Mouse (Mus musculus) hindbrain, embryonic 10.5 days (tissue): ENCODE data around the gene 1520401A03Rik. TPM values are rescaled to one million over a fixed set of nuclear protein-coding genes. Genes with fewer than 3 reads are reported as not detected.

Experiments used
- DNase-seq: peaks from one replicate; pipeline ENCODE4 v3.0.0-alpha.2; 2017; ENCODE audit warnings: low spot score
- H3K27ac ChIP-seq: fragments of 300-500 bp; sonication (generic); 2 replicates; pipeline ENCODE4 v1.5.1; 2016; ENCODE audit warnings: mild to moderate bottlenecking, moderate library complexity
- H3K27me3 ChIP-seq: fragments of 300-500 bp; sonication (generic); 2 replicates; pipeline ENCODE4 v1.6.1; 2016; ENCODE audit warnings: mild to moderate bottlenecking; ENCODE audit not compliant: poor library complexity, insufficient read depth, severe bottlenecking
- H3K36me3 ChIP-seq: fragments of 300-500 bp; sonication (generic); 2 replicates; pipeline ENCODE4 v1.6.1; 2016; ENCODE audit warnings: mild to moderate bottlenecking, moderate library complexity
- H3K4me1 ChIP-seq: fragments of 300-500 bp; sonication (generic); replicated peaks from 2 replicates; pipeline ENCODE4 v1.6.1; 2016; ENCODE audit warnings: mild to moderate bottlenecking
- H3K4me3 ChIP-seq: fragments of 300-500 bp; sonication (generic); 2 replicates; pipeline ENCODE4 v1.5.1; 2016; ENCODE audit warnings: mild to moderate bottlenecking, moderate library complexity
- H3K9me3 ChIP-seq: fragments of 300-500 bp; sonication (generic); 2 replicates; pipeline ENCODE4 v1.6.1; 2016; ENCODE audit warnings: mild to moderate bottlenecking, moderate library complexity
- WGBS: fragments of 180-500 bp; shearing (Covaris S2); methylation state at CpG from one replicate; pipeline ENCODE4 v1.1.7; 2016; 5-methylcytosine and 5-hydroxymethylcytosine counted together
- polyA plus RNA-seq: library from polyadenylated mRNA; unstranded; fragments of >200 nt; fragmentation: Nextera tagmentation; extraction: Ambion mirVana; gene quantifications from 2 replicates; pipeline ENCODE4 v1.2.1, GENCODE M21; 2016

The 1520401A03Rik gene
- polyA plus RNA-seq, 1 experiment from 2014 or later = not detected

DNA sequence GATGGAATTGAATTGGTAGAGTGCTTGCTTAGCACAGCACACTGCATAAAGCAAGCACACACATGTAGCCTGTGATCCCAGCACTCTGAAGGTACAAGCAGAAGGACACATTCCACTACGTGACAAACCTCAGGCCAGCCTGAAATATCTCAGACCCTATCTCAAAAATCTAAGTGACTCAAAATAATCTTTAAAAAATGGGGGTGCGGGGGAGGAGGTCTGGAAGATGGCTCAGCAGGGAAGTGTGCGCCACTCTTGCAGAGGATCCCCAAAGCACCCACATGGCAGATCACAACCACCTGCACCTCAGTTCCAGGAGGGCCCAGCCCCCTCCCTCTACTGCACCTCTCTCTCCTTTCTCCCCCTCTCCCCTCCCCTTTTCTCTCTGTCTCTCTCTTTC is 51.1 kb downstream of the 1520401A03Rik start:
- 92% methylated on average over 3 of the region's 3 CpGs for WGBS

DNA sequence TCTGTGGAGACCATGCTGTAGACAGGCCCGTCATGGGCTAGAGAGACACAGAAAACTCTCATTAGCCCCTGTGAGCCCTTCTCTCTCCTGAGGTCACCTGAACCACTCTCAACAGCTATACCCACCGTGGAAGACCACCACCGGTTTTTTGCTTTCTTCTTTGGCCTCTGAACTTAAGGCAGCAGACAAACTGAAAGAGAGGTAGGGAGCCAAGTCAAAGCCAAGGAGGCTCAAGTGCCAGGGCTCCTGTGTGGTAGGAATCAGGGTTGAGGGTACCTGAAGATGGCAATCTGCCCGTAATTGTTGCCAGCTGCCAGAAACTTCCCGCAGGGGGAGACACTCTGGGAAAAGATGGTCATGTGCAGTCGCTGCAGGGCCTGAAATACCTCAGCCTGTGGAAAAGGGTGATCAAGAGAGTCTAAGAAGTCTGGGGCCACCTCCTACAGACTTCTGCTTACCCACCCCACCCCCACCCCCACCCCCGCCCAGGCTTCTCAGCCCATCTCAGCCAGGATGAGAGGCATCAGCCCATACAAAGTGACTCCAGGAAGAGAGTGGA is 52.0 kb downstream of the 1520401A03Rik start:
- H3K27me3 ChIP-seq = peaks cover 17% of the 10 kb centered on the region
- peaks cover 48% of the 10 kb centered on the region for H3K36me3 ChIP-seq
- H3K4me1 ChIP-seq = peaks cover 37% of the 10 kb centered on the region
- no peaks in the 10 kb centered on the region for H3K9me3 ChIP-seq
- H3K4me3 ChIP-seq = no peak overlapping the region
- DNase-seq = no peak
- 94% methylated on average over 7 of the region's 7 CpGs for WGBS
- no peak overlapping the region for H3K27ac ChIP-seq

More for the DNA sequence above, 51.1 kb downstream of the 1520401A03Rik start:
- Histone ChIP-seq H3K4me1 (peaks cover 41% of the 10 kb centered on the region), H3K36me3 (peaks cover 43% of the 10 kb centered on the region), H3K4me3 (no peak overlapping the region), H3K27ac (no peak overlapping the region), H3K27me3 (peaks cover 27% of the 10 kb centered on the region), H3K9me3 (no peaks in the 10 kb centered on the region)
- DNase-seq = no peak

DNA sequence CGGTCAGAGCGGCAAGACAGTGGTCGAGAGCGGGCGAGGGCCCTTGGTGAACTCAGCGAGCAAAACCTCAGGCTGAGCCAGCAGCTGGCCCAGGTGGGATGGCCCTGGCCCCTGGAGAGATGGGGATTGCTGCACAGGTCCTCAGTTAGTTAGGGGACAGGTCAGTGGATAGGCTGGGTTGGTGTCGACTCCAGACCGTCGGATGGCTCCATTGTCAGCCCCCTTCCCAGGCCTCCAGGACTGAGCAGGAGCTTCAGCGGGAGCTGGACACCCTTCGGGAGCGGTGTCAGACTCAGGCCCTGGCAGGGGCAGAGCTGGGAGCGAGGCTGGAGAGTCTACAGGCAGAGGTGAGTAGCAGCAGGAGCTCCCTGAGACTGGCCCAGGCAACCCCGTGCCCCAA is 57.1 kb downstream of the 1520401A03Rik start:
- peaks cover 24% of the 10 kb centered on the region for H3K4me1 ChIP-seq

DNA sequence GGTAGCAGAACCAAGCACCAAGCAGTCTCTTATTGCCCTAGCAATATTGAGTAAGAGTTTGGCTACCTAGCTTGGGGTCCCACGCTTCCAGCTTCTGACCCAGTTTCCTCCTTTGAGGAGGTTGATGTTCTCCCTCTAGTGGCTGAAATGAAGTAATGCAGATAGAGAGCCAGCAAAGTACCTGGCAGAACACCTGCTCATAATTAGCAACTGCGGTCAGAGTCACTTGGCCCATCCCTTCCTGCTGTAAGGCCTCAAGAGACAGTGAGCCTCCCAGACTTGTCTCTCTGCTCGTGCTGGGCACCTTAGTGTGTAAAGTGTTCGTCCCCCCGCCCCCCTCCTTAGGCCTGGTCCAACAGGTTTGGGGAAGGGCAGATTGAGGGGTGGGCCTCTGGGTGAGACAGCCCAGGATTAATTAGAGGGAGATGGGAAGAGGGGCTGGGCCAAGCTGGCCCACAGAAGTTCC is 58.0 kb downstream of the 1520401A03Rik start:
- peaks cover 38% of the 10 kb centered on the region for H3K27me3 ChIP-seq
- no peak overlapping the region for H3K27ac ChIP-seq
- H3K4me1 ChIP-seq = peaks cover 24% of the 10 kb centered on the region
- H3K36me3 ChIP-seq = peaks cover 36% of the 10 kb centered on the region
- H3K9me3 ChIP-seq = no peaks in the 10 kb centered on the region
- WGBS = 12% methylated on average over 5 of the region's 5 CpGs
- H3K4me3 ChIP-seq = no peak overlapping the region
- DNase-seq = no peak

More for the DNA sequence above, 57.1 kb downstream of the 1520401A03Rik start:
- Histone ChIP-seq H3K27me3 (peaks cover 29% of the 10 kb centered on the region), H3K27ac (no peak overlapping the region), H3K4me3 (no peak overlapping the region), H3K36me3 (peaks cover 45% of the 10 kb centered on the region), H3K9me3 (no peaks in the 10 kb centered on the region)
- no peak for DNase-seq
- 80% methylated on average over 14 of the region's 14 CpGs for WGBS

DNA sequence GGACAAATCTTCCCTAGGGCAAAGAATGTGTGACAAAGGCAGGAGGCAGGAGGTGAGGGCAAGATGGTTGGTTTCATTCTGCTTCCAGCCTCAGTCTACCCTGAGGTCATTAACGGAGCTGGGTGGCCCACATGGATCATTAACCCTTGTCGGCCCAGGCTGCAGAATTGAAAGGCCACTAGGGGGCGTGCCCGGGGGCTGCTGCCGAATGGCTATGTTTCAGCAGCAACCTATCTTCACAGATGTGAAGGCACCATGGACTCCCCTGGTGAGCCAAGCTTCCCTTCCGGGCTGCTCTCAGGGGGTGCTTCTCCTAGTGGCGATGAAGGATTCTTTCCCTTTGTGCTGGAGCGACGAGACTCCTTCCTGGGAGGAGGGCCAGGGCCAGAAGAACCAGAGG is 61.1 kb downstream of the 1520401A03Rik start:
- H3K9me3 ChIP-seq = no peaks in the 10 kb centered on the region
- WGBS = 2% methylated on average over 9 of the region's 9 CpGs
- H3K4me1 ChIP-seq = peaks cover 24% of the 10 kb centered on the region
- H3K27me3 ChIP-seq = peaks cover 45% of the 10 kb centered on the region
- peaks cover 6% of the 10 kb centered on the region for H3K36me3 ChIP-seq
- H3K4me3 ChIP-seq = 0 out of 2 replicates have a peak overlapping the region, but pooled peaks have one; percentile 32
- DNase-seq = no peak
- no peak overlapping the region for H3K27ac ChIP-seq

DNA sequence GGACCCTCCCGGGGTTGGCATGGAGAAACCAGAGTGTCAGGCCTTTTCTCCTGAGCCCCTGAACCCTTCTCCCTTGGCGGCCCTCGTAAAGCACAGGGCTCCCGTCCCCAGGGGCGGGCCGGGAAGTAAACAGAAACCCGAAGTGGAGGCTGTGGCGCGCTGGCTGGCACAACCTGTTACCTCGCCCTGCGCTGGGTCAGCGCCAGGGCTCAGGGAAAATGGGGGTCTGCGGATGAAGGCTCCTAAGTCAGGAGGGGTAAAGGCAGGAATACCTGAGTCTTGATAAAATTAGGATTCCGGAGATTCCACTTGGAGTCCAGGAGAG is 61.7 kb downstream of the 1520401A03Rik start:
- 3% methylated on average over 14 of the region's 14 CpGs for WGBS
- peaks cover 22% of the 10 kb centered on the region for H3K4me1 ChIP-seq
- no peak overlapping the region for H3K27ac ChIP-seq
- H3K4me3 ChIP-seq = peak overlapping the region; percentile 32; the same call in 1 of the 2 replicates
- no peaks in the 10 kb centered on the region for H3K9me3 ChIP-seq
- no peak for DNase-seq
- H3K27me3 ChIP-seq = peaks cover 45% of the 10 kb centered on the region
- H3K36me3 ChIP-seq = no peaks in the 10 kb centered on the region

DNA sequence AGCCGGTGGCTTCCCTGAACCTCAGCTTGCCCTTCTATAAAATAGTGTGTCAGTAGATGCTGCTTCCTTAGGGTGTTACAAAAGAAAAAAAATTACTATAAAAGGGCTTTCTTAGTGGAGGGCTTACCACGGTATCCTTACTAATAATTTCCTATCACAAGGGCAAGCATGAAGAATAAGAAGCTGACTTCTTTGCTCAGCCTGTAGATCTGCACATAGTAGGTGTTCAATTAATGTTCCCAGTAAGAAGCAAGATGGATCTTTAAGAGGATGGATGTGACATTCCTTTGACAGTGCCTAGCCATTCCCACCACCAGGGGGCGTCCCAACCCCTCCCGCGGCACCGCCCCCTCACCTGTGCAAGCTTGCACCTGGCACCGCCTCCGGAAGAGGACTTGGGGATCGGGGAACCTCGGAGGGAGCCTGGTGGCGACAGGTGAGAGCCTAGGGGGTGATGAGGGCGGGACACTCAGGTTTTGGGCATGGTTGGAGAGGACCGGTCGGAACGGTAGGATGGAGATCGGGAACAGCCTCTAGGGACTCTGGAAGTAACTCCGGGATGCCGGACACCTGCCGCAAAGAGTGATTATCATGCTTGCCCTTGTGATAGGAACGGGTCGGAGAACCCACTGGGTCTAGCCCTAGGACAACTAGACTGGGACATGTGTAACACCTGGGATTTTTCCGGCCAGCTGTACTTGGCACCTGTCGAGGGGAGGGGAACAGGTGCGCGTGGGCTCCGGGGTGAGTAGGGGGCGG is 62.3 kb downstream of the 1520401A03Rik start, which contains the start of gene Bicdl2:
Bicdl2 (plus strand) TSS at position 390 of the 759 bp plus-strand sequence.
- H3K4me3 ChIP-seq = peak within 1 kb of the TSS; percentile 32
- no peaks in the 10 kb centered on the region for H3K36me3 ChIP-seq
- peaks cover 45% of the 10 kb centered on the region for H3K27me3 ChIP-seq
- H3K27ac ChIP-seq = no peak within 1 kb of the TSS
- 7% methylated on average over 27 of the region's 27 CpGs for WGBS
- no peaks in the 10 kb centered on the region for H3K9me3 ChIP-seq
- no peak for DNase-seq
- H3K4me1 ChIP-seq = peaks cover 18% of the 10 kb centered on the region; the same call in 1 of the 2 replicates

DNA sequence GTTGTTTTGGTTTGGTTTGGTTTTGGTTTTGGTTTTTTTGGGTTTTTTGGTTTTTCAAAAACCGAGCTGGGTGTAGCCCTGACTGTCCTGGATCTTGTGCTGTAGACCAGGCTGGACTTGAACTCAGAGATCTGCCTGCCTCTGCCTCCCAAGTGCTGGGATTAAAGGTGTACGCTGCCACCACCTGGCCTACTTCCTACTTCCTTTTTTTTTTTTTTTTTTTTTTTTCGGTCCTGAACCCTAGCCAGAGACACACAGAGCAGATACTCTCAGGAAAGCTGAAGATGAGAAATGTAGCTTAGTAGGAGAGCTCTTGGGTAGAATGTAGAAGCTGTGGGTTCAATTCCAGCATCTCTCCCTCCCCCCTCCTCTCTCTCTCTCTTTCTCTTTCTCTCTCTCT is 64.1 kb downstream of the 1520401A03Rik start:
- H3K27me3 ChIP-seq = peaks cover 45% of the 10 kb centered on the region
- no peaks in the 10 kb centered on the region for H3K36me3 ChIP-seq
- H3K4me3 ChIP-seq = no peak overlapping the region
- no peak for DNase-seq
- H3K4me1 ChIP-seq = peaks cover 13% of the 10 kb centered on the region; the same call in 1 of the 2 replicates
- H3K9me3 ChIP-seq = no peaks in the 10 kb centered on the region
- 89% methylated on average over 3 of the region's 3 CpGs for WGBS
- H3K27ac ChIP-seq = no peak overlapping the region

Other genes starting within 250 kb of the 1520401A03Rik start
- not detected in 2 replicates for gene Vmn2r117, start 243.1 kb downstream of the 1520401A03Rik start, polyA plus RNA-seq
- gene Zfp213, start 158.5 kb downstream of the 1520401A03Rik start, polyA plus RNA-seq = 25.3 and 27.5 TPM in 2 replicates
- 22.5 and 23.4 TPM in 2 replicates for gene Zfp13, start 123.3 kb downstream of the 1520401A03Rik start, polyA plus RNA-seq
- gene Zscan10, start 121.9 kb downstream of the 1520401A03Rik start, polyA plus RNA-seq = 0.92 and 0.94 TPM in 2 replicates
- 1.00 and 1.4 TPM in 2 replicates for gene Mmp25, start 77.5 kb downstream of the 1520401A03Rik start, polyA plus RNA-seq
- 0.41 and 0.51 TPM in 2 replicates for gene Bicdl2, start 62.3 kb downstream of the 1520401A03Rik start, polyA plus RNA-seq
- gene Hcfc1r1, start 49.2 kb downstream of the 1520401A03Rik start, polyA plus RNA-seq = 34.0 and 45.4 TPM in 2 replicates
- gene Thoc6, start 48.9 kb downstream of the 1520401A03Rik start, polyA plus RNA-seq = 72.7 and 80.2 TPM in 2 replicates
- 2.7 and 7.1 TPM in 2 replicates for gene Tnfrsf12a, start 45.3 kb downstream of the 1520401A03Rik start, polyA plus RNA-seq
- gene Cldn6, start 43.5 kb downstream of the 1520401A03Rik start, polyA plus RNA-seq = 20.8 and 54.2 TPM in 2 replicates
- 6.3 and 13.1 TPM in 2 replicates for gene Cldn9, start 38.8 kb downstream of the 1520401A03Rik start, polyA plus RNA-seq
- 54.0 and 61.5 TPM in 2 replicates for gene Pkmyt1, start 3.6 kb upstream of the 1520401A03Rik start, polyA plus RNA-seq
- gene Paqr4, start 18.1 kb upstream of the 1520401A03Rik start, polyA plus RNA-seq = 28.8 and 43.6 TPM in 2 replicates
- gene Kremen2, start 23.1 kb upstream of the 1520401A03Rik start, polyA plus RNA-seq = 3.4 and 4.3 TPM in 2 replicates
- 181 and 211 TPM in 2 replicates for gene Flywch1, start 48.8 kb upstream of the 1520401A03Rik start, polyA plus RNA-seq
- 22.9 and 34.9 TPM in 2 replicates for gene Flywch2, start 63.3 kb upstream of the 1520401A03Rik start, polyA plus RNA-seq
- 517 and 570 TPM in 2 replicates for gene Srrm2, start 67.7 kb upstream of the 1520401A03Rik start, polyA plus RNA-seq
- gene Elob, start 106.4 kb upstream of the 1520401A03Rik start, polyA plus RNA-seq = 1,118 and 1,222 TPM in 2 replicates
- gene Prss33, start 113.3 kb upstream of the 1520401A03Rik start, polyA plus RNA-seq = 0.24 TPM in 1 of 2 replicates, not detected in the other
- gene Prss32, start 121.1 kb upstream of the 1520401A03Rik start, polyA plus RNA-seq = not detected in 2 replicates
- gene Prss41, start 121.4 kb upstream of the 1520401A03Rik start, polyA plus RNA-seq = 1.6 and 1.9 TPM in 2 replicates
- not detected in 2 replicates for gene Prss21, start 145.3 kb upstream of the 1520401A03Rik start, polyA plus RNA-seq
- not detected in 2 replicates for gene Dcpp1, start 158.1 kb upstream of the 1520401A03Rik start, polyA plus RNA-seq
- gene Dcpp2, start 158.1 kb upstream of the 1520401A03Rik start, polyA plus RNA-seq = not detected in 2 replicates
- not detected in 2 replicates for gene Dcpp3, start 194.7 kb upstream of the 1520401A03Rik start, polyA plus RNA-seq
- not detected in 2 replicates for gene Sbp, start 218.9 kb upstream of the 1520401A03Rik start, polyA plus RNA-seq
- gene Sbpl, start 232.5 kb upstream of the 1520401A03Rik start, polyA plus RNA-seq = not detected in 2 replicates